Mouse (Mus musculus) olfactory bulb, adult 2 months (tissue): ENCODE measurements around the gene Htr2c. TPM values are rescaled to one million over a fixed set of nuclear protein-coding genes. Genes with fewer than 3 reads are reported as not detected.

Experiments used
- H3K27ac ChIP-seq: fragments of 200-500 bp; 2 replicates; pipeline ENCODE4 v1.5.1; 2012; ENCODE audit warnings: low read depth, low read length; ENCODE audit not compliant: insufficient read depth
- H3K4me1 ChIP-seq: fragments of 200-500 bp; 2 replicates; pipeline ENCODE4 v1.6.1; 2012; ENCODE audit warnings: low read length; ENCODE audit not compliant: control insufficient read depth, insufficient read depth
- H3K4me3 ChIP-seq: fragments of 200-500 bp; 2 replicates; pipeline ENCODE4 v1.5.1; 2012; ENCODE audit warnings: mild to moderate bottlenecking, low read depth, low read length, moderate library complexity; ENCODE audit not compliant: insufficient read depth
- CTCF ChIP-seq: fragments of 200-500 bp; IDR thresholded peaks from 2 replicates; pipeline ENCODE4 v1.5.1; 2012; ENCODE audit warnings: low read depth, mild to moderate bottlenecking, low read length, moderate library complexity; ENCODE audit not compliant: insufficient read depth
- POLR2A ChIP-seq: fragments of 200-500 bp; IDR thresholded peaks from 2 replicates; pipeline ENCODE4 v1.6.1; 2012; ENCODE audit warnings: mild to moderate bottlenecking, low read depth, low read length, moderate library complexity; ENCODE audit not compliant: insufficient read depth
- WGBS: fragments of 180-500 bp; shearing (Covaris S2); methylation state at CpG from one replicate; pipeline ENCODE4 v1.1.7; 2018; 5-methylcytosine and 5-hydroxymethylcytosine counted together
- polyA plus RNA-seq: library from polyadenylated mRNA; stranded (reverse); fragments of >200 nt; gene quantifications from 2 replicates; pipeline ENCODE4 v1.2.4, GENCODE M21; 2012; ENCODE audit warnings: low replicate concordance; ENCODE audit not compliant: missing spikeins, insufficient read depth, insufficient read length

The Htr2c gene
- polyA plus RNA-seq, 1 experiment, result not detected

GRCm38 (mm10) chrX:147055730-147056129 is 93.4 kb downstream of the Htr2c start:
- 32% methylated on average over 3 of the region's 3 CpGs for WGBS

GRCm38 (mm10) chrX:147071622-147072021 is 109.3 kb downstream of the Htr2c start:
- no peak overlapping the region for H3K27ac ChIP-seq
- TF ChIP-seq CTCF, result no peak
- TF ChIP-seq POLR2A, result no peak

More at GRCm38 (mm10) chrX:147055730-147056129, 93.4 kb downstream of the Htr2c start:
- Histone ChIP-seq H3K27ac (no peak overlapping the region), H3K4me3 (no peak overlapping the region), H3K4me1 (no peaks in the 10 kb centered on the region)
- no peak for TF ChIP-seq CTCF
- TF ChIP-seq POLR2A, result no peak

GRCm38 (mm10) chrX:147119155-147119554 is 156.8 kb downstream of the Htr2c start:
- TF ChIP-seq POLR2A (no peak), CTCF (no peak)
- Histone ChIP-seq H3K27ac (no peak overlapping the region), H3K4me1 (no peaks in the 10 kb centered on the region), H3K4me3 (no peak overlapping the region)
- WGBS, result 40% methylated on average over 1 of the region's 1 CpGs

More at GRCm38 (mm10) chrX:147071622-147072021, 109.3 kb downstream of the Htr2c start:
- Histone ChIP-seq H3K4me3 (no peak overlapping the region), H3K4me1 (no peaks in the 10 kb centered on the region)

- Histone ChIP-seq H3K4me1 (no peaks in the 10 kb centered on the region), H3K27ac (no peak overlapping the region), H3K4me3 (no peak overlapping the region)
- no peak for TF ChIP-seq POLR2A
- TF ChIP-seq CTCF, result no peak
Observed at GRCm38 (mm10) chrX:147215251-147215650, 252.9 kb downstream of the Htr2c start.

- Histone ChIP-seq H3K4me3 (no peak overlapping the region), H3K4me1 (no peaks in the 10 kb centered on the region), H3K27ac (no peak overlapping the region)
- WGBS, result 77% methylated on average over 3 of the region's 3 CpGs
- TF ChIP-seq CTCF (no peak), POLR2A (no peak)
Observed at GRCm38 (mm10) chrX:147217382-147218013, 255.2 kb downstream of the Htr2c start.

- 49% methylated on average over 2 of the region's 2 CpGs for WGBS
- H3K4me1 ChIP-seq, result no peaks in the 10 kb centered on the region
- TF ChIP-seq CTCF (no peak), POLR2A (no peak)
- no peak overlapping the region for H3K27ac ChIP-seq
- H3K4me3 ChIP-seq, result no peak overlapping the region
Observed at GRCm38 (mm10) chrX:147238806-147239542, 276.7 kb downstream of the Htr2c start.
